Mouse (Mus musculus) kidney, adult 8-10 months (tissue): Measurements from ENCODE around the gene Nr1h4.
"Not testable (repeated sequence)": the region's sequence is repeated elsewhere in the genome, so short reads cannot be mapped to it uniquely, and the experiment has no call there.

ENCODE experiments used
- DNase-seq, 2 experiments: peaks; one replicate each; pipeline ENCODE4 v3.0.0; 2022

Nr1h4 gene

DNA sequence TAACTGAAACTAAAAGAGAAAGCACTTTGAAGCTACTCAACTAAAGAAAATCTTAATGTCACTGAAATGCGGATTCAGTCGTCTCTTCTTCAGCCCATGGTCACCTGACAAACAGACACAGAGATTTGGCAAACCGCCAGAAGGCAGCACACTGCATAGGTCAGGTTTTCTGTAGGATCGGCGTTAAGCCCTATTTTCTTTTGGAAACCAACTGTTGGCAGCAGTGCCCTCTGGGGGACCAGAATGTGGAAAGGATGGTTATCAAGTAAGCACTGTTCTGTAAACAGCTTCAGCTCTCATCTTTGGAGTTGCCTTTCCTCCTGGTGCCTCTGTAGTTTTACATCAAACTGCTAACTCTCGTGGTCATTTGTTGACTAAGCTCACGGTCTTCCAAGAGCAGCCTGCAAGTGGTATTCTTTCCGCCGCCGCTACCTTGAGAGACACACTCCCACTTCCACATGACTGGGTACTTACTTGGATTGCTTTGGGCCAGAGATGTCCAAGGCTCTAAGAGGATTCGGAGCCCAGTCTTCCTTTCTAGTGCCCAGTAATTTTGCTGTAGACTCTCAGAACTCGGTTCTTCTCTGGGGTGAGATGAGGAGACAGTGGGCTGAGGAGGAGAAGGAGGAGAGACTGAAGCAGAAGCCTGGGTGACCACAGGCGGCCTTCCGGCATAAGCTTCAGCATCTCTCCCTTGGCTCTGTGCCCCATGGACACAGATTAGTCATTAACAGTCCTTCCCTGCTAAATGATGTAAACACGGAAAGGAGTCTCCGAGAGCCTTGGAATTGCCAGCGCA lies at the start of gene Nr1h4:
Gene Nr1h4, minus strand, starts transcription at position 657 of the 799 bp plus-strand sequence.
- peak; percentile 82 to 90 for DNase-seq

DNA sequence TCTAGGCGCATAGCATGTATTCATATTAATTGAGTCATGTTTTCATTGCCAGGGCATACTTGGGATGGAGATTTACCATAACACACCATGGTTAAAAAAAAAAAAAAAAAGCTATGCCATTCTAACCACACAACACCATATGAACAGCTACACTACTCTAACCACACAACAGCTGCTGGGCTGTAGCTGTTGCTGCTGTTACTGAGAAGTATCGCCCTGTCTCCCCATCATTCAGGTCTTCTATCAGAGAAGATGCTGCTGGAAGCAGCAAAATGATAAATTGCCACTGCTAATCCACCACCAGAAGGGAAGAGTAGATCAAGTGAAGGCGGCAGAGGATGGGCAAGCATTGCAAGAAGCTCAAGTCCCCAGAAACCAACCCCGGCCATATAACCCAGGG lies 45.4 kb upstream of the Nr1h4 start:
- DNase-seq: no peak

GRCm38 (mm10) chr10:89577666-89578065 lies 44.3 kb upstream of the Nr1h4 start:
- no peak for DNase-seq

DNA sequence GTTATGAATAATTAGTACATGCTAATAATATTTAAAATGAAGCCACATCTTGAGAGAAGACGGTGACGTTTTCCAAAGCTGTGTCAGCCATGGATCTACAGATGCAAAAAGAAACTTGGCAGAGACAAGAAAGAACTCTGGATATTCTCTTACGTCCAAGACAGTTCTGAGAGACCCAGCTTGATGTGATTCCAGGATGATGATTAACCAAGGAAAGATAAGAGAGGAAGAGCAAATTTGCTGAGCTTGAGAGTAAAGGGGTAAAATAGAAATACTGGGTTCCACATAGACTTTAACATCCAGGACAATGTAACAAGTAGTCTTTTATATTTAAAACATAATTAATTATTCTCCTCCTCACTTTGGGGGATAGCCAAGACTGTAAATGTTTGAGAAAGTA lies 40.0 kb upstream of the Nr1h4 start:
- DNase-seq: no peak

- DNase-seq: no peak
Observed at GRCm38 (mm10) chr10:89572946-89573345, 39.6 kb upstream of the Nr1h4 start.

DNA sequence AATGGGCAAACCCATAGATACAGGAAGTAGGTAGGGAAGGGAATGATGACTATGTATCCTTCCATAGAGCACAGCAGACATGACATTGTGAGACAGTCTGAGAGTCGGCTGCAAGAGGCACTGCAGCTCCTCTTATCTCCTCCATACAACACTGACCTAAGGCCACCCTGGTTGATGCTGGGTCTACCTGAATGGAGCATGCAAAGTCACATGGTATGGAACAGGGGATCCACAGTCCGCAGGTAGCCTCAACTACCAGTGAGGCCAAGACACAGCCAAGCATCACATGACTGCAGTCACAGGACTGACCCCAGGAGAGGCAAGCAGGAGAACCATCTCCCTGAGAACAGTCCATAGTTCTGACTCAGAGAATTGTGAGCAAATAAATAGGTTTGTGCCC lies 34.0 kb upstream of the Nr1h4 start:
- DNase-seq: no peak

DNA sequence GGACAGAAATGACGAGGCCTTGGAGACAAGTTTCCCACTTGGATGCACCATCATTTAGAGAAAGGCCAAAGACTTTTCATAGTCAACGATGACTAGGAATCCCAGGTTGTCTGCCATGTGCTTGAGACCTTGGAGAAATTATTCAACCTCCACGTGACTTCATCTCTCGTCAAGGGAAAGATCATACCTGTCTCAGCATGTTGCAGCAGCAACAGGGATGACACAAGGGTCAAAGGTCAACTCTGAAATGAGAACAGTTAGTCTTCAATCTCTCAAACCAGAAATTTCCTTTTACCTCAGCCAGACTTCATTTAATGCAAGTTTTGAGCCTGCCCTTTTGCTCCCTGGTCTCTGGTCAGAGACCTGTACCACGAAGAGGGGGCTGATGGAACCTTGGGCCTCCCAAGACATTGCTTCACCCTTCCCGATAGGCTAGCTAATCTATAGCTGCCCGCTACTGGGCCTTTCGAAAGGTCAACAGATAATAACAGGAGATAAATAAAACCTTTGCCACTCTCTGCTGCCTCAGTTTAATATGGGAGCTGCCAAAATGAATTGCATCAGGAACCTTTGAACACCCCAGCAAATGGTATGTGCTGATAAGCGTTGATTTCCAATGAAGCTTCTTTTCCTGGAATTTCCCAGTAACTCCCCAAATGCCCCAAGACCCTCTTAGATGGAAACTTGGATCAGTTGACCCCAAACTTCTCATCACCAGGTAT lies 32.1 kb upstream of the Nr1h4 start:
- DNase-seq: peak in 1 of 2 experiments; percentile 5

DNA sequence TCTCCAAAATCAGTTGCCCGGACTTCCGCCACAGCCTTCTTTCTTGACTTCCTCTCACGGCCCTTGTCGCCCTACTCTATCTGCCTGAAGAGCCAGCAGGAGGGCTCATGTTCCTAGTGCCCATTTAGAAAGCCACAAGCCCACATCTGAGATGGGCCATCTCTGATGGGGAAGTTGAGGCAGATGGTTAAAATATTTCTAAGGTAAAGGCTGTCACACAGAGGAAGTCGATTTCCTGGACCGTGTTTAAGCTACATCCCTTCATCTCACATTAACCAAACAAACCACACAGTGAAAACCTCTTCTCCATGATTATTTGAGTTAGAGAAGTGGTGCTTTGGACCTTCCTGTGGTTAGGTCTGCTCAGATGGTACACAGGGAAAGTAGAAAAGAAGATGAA lies 28.7 kb upstream of the Nr1h4 start:
- DNase-seq: no peak

DNA sequence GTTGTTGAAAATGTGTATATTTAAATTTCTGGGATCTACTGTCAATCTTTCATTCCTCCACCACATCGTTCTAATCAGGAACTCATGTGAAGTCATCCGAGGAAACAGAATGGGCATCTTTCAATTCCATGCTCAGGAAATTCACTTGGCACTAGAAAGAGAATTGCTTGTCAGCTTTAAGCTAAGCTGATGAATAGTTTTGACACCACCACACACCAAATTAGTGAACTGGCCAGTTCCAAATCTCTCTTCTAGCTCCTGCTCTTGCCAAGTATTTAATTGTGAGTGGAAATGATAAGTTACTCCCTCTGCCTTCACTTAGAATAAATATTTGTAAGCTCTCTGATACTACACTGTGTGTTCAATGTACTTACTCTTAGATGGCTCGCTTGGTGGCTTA lies 26.0 kb upstream of the Nr1h4 start:
- no peak for DNase-seq

GRCm38 (mm10) chr10:89554885-89555284 lies 21.5 kb upstream of the Nr1h4 start:
- DNase-seq: not testable (repeated sequence)

- DNase-seq: not testable (repeated sequence)
Observed at GRCm38 (mm10) chr10:89553855-89554254, 20.5 kb upstream of the Nr1h4 start.

DNA sequence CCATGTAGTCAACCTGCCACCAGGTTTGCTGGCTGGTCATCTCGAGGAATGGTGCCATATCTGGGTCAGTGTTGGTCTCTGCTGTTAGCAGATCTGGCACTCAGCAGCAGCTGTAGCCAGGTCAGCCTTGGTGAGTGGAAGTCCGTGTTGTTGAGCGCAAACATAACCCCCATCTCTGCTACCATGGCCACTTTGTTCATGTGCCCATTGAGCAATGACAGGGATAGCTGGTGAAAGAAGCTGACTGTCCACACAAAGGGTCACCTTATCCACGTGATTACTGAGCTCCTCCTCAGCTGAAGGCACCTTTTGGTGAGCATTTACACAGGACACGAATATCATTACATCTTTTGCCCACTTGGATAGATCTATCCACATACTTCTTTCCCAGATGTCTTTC lies 19.6 kb upstream of the Nr1h4 start:
- DNase-seq: no peak

DNA sequence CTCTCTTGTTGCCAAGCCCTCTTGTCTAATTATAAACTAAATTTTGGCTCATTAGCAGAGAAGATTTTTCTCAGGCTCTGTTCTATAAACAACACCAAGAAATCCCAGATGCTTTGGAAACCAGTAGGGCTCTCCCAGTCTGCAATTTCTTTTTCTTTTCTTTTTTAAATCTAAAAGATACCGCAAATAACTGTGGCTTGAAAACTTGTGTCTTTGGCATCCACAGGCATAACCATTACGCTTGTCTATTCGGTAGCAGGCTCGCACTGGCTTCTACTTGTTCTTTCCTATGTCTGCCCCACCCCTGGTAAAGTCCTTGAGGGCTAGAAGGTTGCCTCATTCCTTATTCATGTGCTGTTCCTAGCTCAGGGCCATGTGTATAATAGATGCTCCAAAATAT lies 18.3 kb upstream of the Nr1h4 start:
- DNase-seq: no peak

DNA sequence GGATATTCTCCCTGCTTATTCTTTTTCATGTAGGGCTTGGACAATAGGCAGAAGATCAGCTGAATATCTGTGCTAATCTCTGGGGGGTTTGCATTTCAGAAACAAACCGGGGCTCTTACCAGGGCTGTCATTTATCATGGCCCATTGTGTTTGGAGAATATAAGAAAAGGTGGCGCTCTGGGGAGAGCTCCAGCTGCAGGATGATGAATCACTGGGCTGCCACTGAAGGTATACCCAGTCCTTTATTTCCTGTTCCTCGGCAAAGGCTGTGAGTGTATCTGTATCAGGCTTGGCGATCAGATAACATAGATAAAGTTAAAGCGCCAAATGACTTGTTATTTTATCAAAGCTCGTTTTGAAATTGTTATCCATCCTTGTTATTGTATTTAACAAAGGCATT lies 14.6 kb upstream of the Nr1h4 start:
- DNase-seq: no peak

- no peak for DNase-seq
Observed at GRCm38 (mm10) chr10:89546989-89547388, 13.6 kb upstream of the Nr1h4 start.

DNA sequence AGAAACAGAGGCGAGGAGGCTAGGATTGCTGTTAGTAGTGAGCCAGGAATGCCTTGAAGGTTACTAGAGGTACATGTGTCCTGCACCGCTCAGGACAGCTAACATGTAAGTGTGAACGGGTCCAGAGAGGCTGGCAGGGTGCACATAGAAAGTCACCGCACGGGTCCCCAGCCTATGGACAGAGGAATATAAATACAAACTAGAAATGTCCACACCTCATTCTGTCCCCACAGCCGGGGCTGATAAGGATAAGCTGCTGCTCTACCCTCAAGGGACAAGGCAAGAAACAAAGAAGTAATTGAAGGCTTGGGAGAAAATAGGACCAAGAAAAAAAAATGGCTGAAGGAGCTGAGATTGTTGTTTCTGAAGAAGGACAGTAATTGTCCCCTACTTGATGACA lies 10.5 kb upstream of the Nr1h4 start:
- DNase-seq: no peak

DNA sequence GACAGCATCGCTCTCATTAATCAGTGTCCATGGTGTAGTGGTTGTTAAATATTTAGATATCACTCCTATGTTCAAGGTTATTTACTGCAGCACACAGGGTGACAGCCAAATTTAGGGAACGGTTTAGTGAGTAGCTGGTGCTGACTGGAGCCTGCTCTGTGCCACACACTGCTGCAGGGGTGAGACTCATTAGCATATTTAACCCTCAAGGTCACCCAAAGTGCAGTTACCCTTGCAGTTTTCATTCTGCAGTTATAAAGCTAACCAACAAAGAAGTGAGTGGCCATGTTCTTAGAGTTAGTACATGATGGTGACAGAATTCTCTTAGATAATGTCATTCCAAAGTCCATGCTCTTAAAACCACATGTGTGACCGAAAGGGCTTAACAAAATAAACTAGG lies 8.9 kb upstream of the Nr1h4 start:
- DNase-seq: peak; percentile 16 to 32

GRCm38 (mm10) chr10:89532451-89532850 lies 934 bp downstream of the Nr1h4 start:
- DNase-seq: no peak

DNA sequence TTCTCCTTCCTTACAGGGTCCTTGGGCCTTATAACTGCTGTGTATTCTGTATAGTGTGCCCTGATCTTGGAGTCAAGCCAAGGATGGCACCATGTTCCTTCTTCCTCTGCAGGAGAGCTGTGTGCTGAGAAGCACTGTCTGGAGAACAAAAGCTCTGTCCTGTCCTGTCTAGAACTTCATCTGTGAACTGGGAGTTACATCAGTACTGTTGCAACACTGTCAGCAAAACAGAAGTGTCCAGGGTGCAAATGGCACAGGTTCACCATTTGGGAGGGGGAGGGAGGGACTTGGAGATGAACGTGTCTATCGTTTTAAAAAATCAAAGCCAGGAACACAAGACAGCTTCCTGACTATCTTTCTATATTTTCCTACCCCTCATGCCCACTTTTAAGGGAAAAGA lies 1.4 kb downstream of the Nr1h4 start:
- DNase-seq: peak; percentile 17 to 19

GRCm38 (mm10) chr10:89531194-89531634 lies 2.2 kb downstream of the Nr1h4 start:
- no peak for DNase-seq

GRCm38 (mm10) chr10:89527054-89527453 lies 6.3 kb downstream of the Nr1h4 start:
- no peak for DNase-seq

DNA sequence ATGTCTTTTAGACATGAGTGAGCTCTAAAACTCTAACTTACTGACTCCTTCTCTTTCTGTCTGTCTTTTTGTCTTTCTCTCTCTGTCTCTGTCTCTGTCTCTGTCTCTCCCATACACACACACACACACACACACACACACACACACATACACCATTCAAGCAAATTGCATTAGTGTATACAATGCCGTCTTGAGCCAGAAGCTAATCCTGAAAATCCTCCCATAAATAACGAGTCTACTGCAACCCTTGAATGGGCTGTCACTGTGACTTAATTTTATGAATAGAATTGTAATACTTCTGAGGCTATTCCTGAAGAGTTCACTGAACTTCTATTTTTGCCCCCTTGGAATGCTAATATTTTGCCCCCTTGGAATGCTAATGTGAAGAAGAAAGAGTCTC lies 7.6 kb downstream of the Nr1h4 start:
- no peak for DNase-seq

GRCm38 (mm10) chr10:89522481-89522880 lies 10.9 kb downstream of the Nr1h4 start:
- peak; percentile 37 to 50 for DNase-seq

GRCm38 (mm10) chr10:89521790-89522431 lies 11.5 kb downstream of the Nr1h4 start:
- DNase-seq: no peak
